ENCODE assay signal across 34 mouse cellular contexts in genomic region chr10:58234985-58235384, GRCm38 (mm10). TPM values are rescaled to one million over a fixed set of nuclear protein-coding genes. Genes with fewer than 3 reads are reported as not detected.
"Had no signal": no experiment of that assay in that cellular context is flagged by ENCODE, and none has a peak within 500 bp of the region (broad histone marks: within the 10 kb centered on the region; RNA-seq: fewer than 3 reads in every experiment).

No protein-coding gene starts in this region.

RNA-seq across cellular contexts. Expression of gene Gm4981, which starts 1.5 kb away (rescaled TPM):
- total RNA-seq: forebrain, postnatal 0 days; gastrocnemius, adult 18-20 months; gastrocnemius, postnatal 10 days; gastrocnemius, postnatal 25 days; gastrocnemius, postnatal 4 days; granulocyte monocyte progenitor cell, adult 5-6 weeks; heart, adult 2 months; heart, postnatal 25 days; heart, postnatal 4 days; layer of hippocampus, adult 2 months; layer of hippocampus, postnatal 10 days; layer of hippocampus, postnatal 25 days; left cerebral cortex, adult 8-10 months; left cerebral cortex, postnatal 10 days; left cerebral cortex, postnatal 25 days; left cerebral cortex, postnatal 4 days; liver, adult 2 months had no signal
- polyA plus RNA-seq: forebrain, postnatal 0 days; heart, adult 2 months; heart, embryonic 11.5 days; heart, embryonic 13.5 days; heart, embryonic 15.5 days; heart, postnatal 0 days; hindbrain, embryonic 10.5 days; hindbrain, embryonic 12.5 days; hindbrain, embryonic 14.5 days; hindbrain, embryonic 16.5 days; inflammation-experienced regulatory T-cells, adult 6 months; intestine, embryonic 15.5 days; intestine, postnatal 0 days; kidney, embryonic 15.5 days; kidney, postnatal 0 days; limb, embryonic 11.5 days; limb, embryonic 13.5 days; limb, embryonic 15.5 days; liver, adult 2 months; liver, embryonic 12.5 days had no signal

RNA-seq across cellular contexts. Expression of gene Duxf3, which starts 2.5 kb away (rescaled TPM):
- total RNA-seq: gastrocnemius, adult 18-20 months; gastrocnemius, postnatal 10 days; gastrocnemius, postnatal 25 days; gastrocnemius, postnatal 4 days; granulocyte monocyte progenitor cell, adult 5-6 weeks; heart, adult 2 months; heart, postnatal 25 days; heart, postnatal 4 days; layer of hippocampus, adult 2 months; layer of hippocampus, postnatal 10 days; layer of hippocampus, postnatal 25 days; left cerebral cortex, adult 8-10 months; left cerebral cortex, postnatal 10 days; left cerebral cortex, postnatal 25 days; left cerebral cortex, postnatal 4 days; liver, adult 2 months had no signal
- polyA plus RNA-seq: forebrain, postnatal 0 days; heart, adult 2 months; heart, embryonic 11.5 days; heart, embryonic 13.5 days; heart, embryonic 15.5 days; heart, postnatal 0 days; hindbrain, embryonic 10.5 days; hindbrain, embryonic 12.5 days; hindbrain, embryonic 14.5 days; hindbrain, embryonic 16.5 days; inflammation-experienced regulatory T-cells, adult 6 months; intestine, embryonic 15.5 days; intestine, postnatal 0 days; kidney, embryonic 15.5 days; kidney, postnatal 0 days; limb, embryonic 11.5 days; limb, embryonic 13.5 days; limb, embryonic 15.5 days; liver, adult 2 months; liver, embryonic 12.5 days had no signal

RNA-seq across cellular contexts. Expression of gene AW822073, which starts 10.3 kb away (rescaled TPM):
- total RNA-seq: forebrain, postnatal 0 days; gastrocnemius, adult 18-20 months; gastrocnemius, postnatal 10 days; gastrocnemius, postnatal 25 days; gastrocnemius, postnatal 4 days; heart, adult 2 months; heart, postnatal 25 days; heart, postnatal 4 days; layer of hippocampus, adult 2 months; layer of hippocampus, postnatal 10 days; layer of hippocampus, postnatal 25 days; left cerebral cortex, adult 8-10 months; left cerebral cortex, postnatal 10 days; left cerebral cortex, postnatal 25 days; left cerebral cortex, postnatal 4 days; liver, adult 2 months had no signal
- polyA plus RNA-seq: forebrain, postnatal 0 days; heart, adult 2 months; heart, embryonic 11.5 days; heart, embryonic 13.5 days; heart, embryonic 15.5 days; heart, postnatal 0 days; hindbrain, embryonic 10.5 days; hindbrain, embryonic 12.5 days; hindbrain, embryonic 14.5 days; hindbrain, embryonic 16.5 days; inflammation-experienced regulatory T-cells, adult 6 months; intestine, embryonic 15.5 days; intestine, postnatal 0 days; kidney, embryonic 15.5 days; kidney, postnatal 0 days; limb, embryonic 11.5 days; limb, embryonic 13.5 days; limb, embryonic 15.5 days; liver, adult 2 months; liver, embryonic 12.5 days had no signal
